Mouse (Mus musculus) urinary bladder, postnatal 14 days (tissue): ENCODE data around the gene Slc5a6.

Experiments used
- DNase-seq: peaks from one replicate; pipeline ENCODE4 v3.0.0; 2021; ENCODE audit warnings: low spot score

The Slc5a6 gene

GRCm38 (mm10) chr5:31000993-31001392 lies 47.7 kb downstream of the Slc5a6 start:
- DNase-seq = no peak

DNA sequence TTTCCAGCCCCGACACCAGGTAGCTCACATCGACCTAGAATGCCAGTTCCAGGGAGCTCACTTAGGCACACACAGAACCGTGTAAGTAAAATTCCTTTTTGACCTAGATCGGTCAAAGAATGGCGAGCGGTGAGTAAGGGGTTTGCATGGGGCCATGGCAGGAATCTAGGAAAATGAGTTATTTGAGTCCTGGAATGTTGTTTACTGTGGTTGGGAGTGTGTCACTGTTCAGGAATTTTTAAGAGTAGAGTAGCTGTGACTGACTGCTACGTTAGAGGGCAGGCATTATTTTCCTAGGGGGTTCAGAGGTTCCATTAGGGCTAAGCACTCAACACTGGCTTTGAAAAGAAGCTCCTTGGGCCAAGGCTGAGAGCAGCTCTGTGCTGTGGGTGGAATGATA lies 48.6 kb downstream of the Slc5a6 start:
- no peak for DNase-seq

- DNase-seq = no peak
Measured at GRCm38 (mm10) chr5:30999324-30999723, 49.4 kb downstream of the Slc5a6 start.

GRCm38 (mm10) chr5:30998306-30998705 lies 50.4 kb downstream of the Slc5a6 start:
- peak; percentile 22 for DNase-seq

DNA sequence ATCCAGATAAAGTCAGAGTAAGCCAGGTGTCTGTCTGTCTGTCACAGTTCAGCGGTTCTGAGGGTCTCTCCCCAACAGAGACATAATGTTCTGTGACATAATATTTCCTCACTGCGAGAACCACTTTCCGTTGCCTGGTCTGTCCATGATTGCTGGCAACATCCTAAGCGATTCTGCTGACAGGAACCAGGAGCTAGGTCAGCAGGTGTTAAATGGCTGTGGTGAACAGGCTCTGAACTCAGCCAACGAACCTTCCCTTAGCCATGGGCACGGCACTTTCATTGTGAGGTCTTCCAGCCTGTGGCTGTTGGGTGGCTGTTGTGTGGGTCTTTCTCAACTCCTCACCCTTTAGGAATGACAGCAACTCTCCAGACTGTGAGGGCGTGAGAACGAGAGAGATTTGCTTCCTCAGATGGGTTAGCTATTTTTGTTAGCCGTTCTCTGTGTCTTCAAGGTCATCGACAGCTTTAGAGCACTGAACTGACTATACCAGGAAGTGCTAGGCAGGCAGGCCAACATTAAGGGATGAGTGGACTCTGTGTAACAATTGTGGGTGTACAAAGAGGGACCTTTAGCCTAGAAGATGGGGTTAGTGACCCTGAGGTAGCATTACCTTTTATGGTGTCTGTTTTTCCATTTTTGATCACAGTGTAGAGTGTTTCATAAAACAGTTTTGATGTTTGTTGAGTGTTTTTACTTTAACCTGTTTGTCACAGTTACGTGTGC lies 53.7 kb downstream of the Slc5a6 start:
- no peak for DNase-seq

- DNase-seq = no peak
Measured at GRCm38 (mm10) chr5:30994074-30994473, 54.6 kb downstream of the Slc5a6 start.

GRCm38 (mm10) chr5:30992980-30993676 lies 55.6 kb downstream of the Slc5a6 start:
- no peak for DNase-seq
